In the genomic region with DNA sequence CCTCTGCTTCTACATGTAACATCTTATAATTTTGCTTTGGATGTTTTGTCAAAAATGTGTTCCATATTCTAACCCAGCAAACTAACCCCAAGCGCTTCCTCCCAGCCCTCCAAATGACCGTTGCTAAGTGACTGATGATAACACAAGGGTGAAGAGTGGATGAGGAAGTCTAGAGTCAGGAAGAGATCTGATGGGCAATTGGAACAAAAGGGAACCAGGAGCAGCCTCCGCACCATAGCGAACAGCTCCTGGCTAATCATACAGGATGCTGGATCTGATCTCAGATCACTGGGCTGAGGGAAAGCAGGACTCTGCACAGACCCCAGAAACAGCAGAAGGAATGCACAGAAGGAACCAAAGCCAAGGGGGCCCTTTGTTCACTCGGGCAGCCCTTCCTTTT, we compare ENCODE assay signal across 22 mouse cellular contexts.
A peak's percentile ranks its signal among the peaks of the same experiment; 100 is the strongest.
DNase-seq lines count a peak whose midpoint lies in the region; ATAC-seq and TF ChIP-seq lines count a peak whose summit lies in the region.
"Had no signal": no experiment of that assay in that cellular context is flagged by ENCODE, and none has a peak within 500 bp of the region (broad histone marks: within the 10 kb centered on the region; RNA-seq: fewer than 3 reads in every experiment).

No protein-coding gene starts in this region.

- TF ChIP-seq RAD21 in MEL (IDR thresholded peaks at IDR 0.05; ENCODE audit: low read depth, low read length) = no peak

- peak overlapping the region; percentile 30 for H3K4me2 ChIP-seq in heart, embryonic 13.5 days
- H3K4me2 ChIP-seq: embryonic facial prominence, embryonic 15.5 days; hindbrain, embryonic 15.5 days; kidney, embryonic 15.5 days had no signal

- 0 out of 2 replicates have a peak, but pooled peaks have one; percentile 19 for ATAC-seq in heart, embryonic 13.5 days (ENCODE audit: extremely low read depth, insufficient number of reproducible peaks, low FRiP score, low TSS enrichment)
- ATAC-seq in megakaryocyte progenitor cell, adult 5-6 weeks (replicated peaks; ENCODE audit: poor library complexity) = peak; percentile 58; the same call in 1 of the 2 replicates
- ATAC-seq: forebrain, embryonic 14.5 days; intestine, embryonic 16.5 days had no signal

- H3K27ac ChIP-seq in heart, embryonic 13.5 days (replicated peaks) = no peak overlapping the region; the same call in 1 of the 2 replicates
- no peak overlapping the region for H3K27ac ChIP-seq in MEL (ENCODE audit: control insufficient read depth, low read depth, low read length)
- H3K27ac ChIP-seq: embryonic facial prominence, embryonic 15.5 days; forebrain, embryonic 10.5 days; gastrocnemius, adult 2 months; heart, embryonic 10.5 days; hindbrain, embryonic 15.5 days; kidney, embryonic 15.5 days had no signal

- no peak for TF ChIP-seq CTCF in MEL (IDR thresholded peaks at IDR 0.05 in 2 of 3, conservative IDR thresholded peaks at IDR 0.05 in 1 of 3; ENCODE audit: control insufficient read depth in 1 of 3, insufficient read depth in 1 of 3, low read depth in 2 of 3, low read length in 3 of 3, poor library complexity in 1 of 3, severe bottlenecking in 1 of 3)

- no peaks in the 10 kb centered on the region for H3K27me3 ChIP-seq in heart, embryonic 13.5 days (replicated peaks)
- no peaks in the 10 kb centered on the region for H3K27me3 ChIP-seq in MEL (ENCODE audit: control insufficient read depth in 1 of 2, insufficient read depth in 2 of 2, low read length in 2 of 2)
- H3K27me3 ChIP-seq: embryonic facial prominence, embryonic 15.5 days; hindbrain, embryonic 15.5 days; kidney, embryonic 15.5 days had no signal

- no peak for TF ChIP-seq EP300 in MEL (IDR thresholded peaks at IDR 0.05; ENCODE audit: low read depth in 1 of 2, low read length in 2 of 2)

- no peak overlapping the region for H3K4me3 ChIP-seq in heart, embryonic 13.5 days
- no peak overlapping the region for H3K4me3 ChIP-seq in MEL (ENCODE audit: control insufficient read depth in 1 of 2, insufficient read depth in 1 of 2, low read depth in 2 of 2, low read length in 2 of 2)
- H3K4me3 ChIP-seq: embryonic facial prominence, embryonic 15.5 days; erythroblast, embryonic 14.5 days; forebrain, embryonic 10.5 days; gastrocnemius, adult 2 months; heart, embryonic 10.5 days; hindbrain, embryonic 15.5 days; kidney, embryonic 15.5 days had no signal

- no peaks in the 10 kb centered on the region for H3K9me3 ChIP-seq in heart, embryonic 13.5 days
- no peaks in the 10 kb centered on the region for H3K9me3 ChIP-seq in MEL (replicated peaks; ENCODE audit: insufficient read depth, low read length)
- H3K9me3 ChIP-seq: embryonic facial prominence, embryonic 15.5 days; forebrain, embryonic 10.5 days; heart, embryonic 10.5 days; hindbrain, embryonic 15.5 days; kidney, embryonic 15.5 days had no signal

- DNase-seq in heart, postnatal 25 days (ENCODE audit: low spot score) = no peak
- DNase-seq in MEL (ENCODE audit: low read depth, low spot score) (peak; percentile 3), MEL-GATA-1-ER (ENCODE audit: extremely low read depth, low read depth) (peak; percentile 6)
- no peak for DNase-seq in urinary bladder, adult 18-20 months (ENCODE audit: low spot score in 2 of 2)
- DNase-seq: adrenal gland, postnatal 10 days; cerebellum, adult 11-12 months; cerebellum, adult 9-11 months; embryo, embryonic 11 days; gastrocnemius, adult 2 months; gastrocnemius, postnatal 25 days; heart, postnatal 14 days; kidney, adult 2 months had no signal

- no peak for TF ChIP-seq POLR2A in MEL (IDR thresholded peaks at IDR 0.05; ENCODE audit: control insufficient read depth in 1 of 2, insufficient read depth in 1 of 2, low read depth in 1 of 2, low read length in 2 of 2, poor library complexity in 1 of 2)

- peaks cover 40% of the 10 kb centered on the region for H3K4me1 ChIP-seq in heart, embryonic 13.5 days
- H3K4me1 ChIP-seq in MEL (ENCODE audit: control insufficient read depth in 1 of 2, insufficient read depth in 2 of 2, low read length in 2 of 2) = no peaks in the 10 kb centered on the region
- H3K4me1 ChIP-seq: embryonic facial prominence, embryonic 15.5 days; hindbrain, embryonic 15.5 days; kidney, embryonic 15.5 days had no signal

- H3K79me2 ChIP-seq in MEL (ENCODE audit: control insufficient read depth, insufficient read depth, low read length, poor library complexity) = no peaks in the 10 kb centered on the region

- H3K36me3 ChIP-seq in heart, embryonic 13.5 days = no peaks in the 10 kb centered on the region
- no peaks in the 10 kb centered on the region for H3K36me3 ChIP-seq in MEL (ENCODE audit: control insufficient read depth in 1 of 2, insufficient read depth in 2 of 2, low read length in 2 of 2)
- H3K36me3 ChIP-seq: embryonic facial prominence, embryonic 15.5 days; forebrain, embryonic 10.5 days; heart, embryonic 10.5 days; hindbrain, embryonic 15.5 days; kidney, embryonic 15.5 days had no signal

- WGBS in heart, embryonic 13.5 days = 19% methylated on average over 5 of the region's 5 CpGs

- no peak overlapping the region for H3K9ac ChIP-seq in heart, embryonic 13.5 days
- no peak overlapping the region for H3K9ac ChIP-seq in MEL (ENCODE audit: control insufficient read depth, low read depth, low read length, poor library complexity, severe bottlenecking)
- H3K9ac ChIP-seq: embryonic facial prominence, embryonic 15.5 days; hindbrain, embryonic 15.5 days; kidney, embryonic 15.5 days had no signal

- intact Hi-C loops in heart, postnatal 25 days (cut with DNase I) = no loop called here

TF ChIP-seq in MEL, 35 proteins besides CTCF, POLR2A, EP300 and RAD21:
- no peak for TF ChIP-seq USF2 (IDR thresholded peaks at IDR 0.05; ENCODE audit: borderline replicate concordance in 1 of 2, insufficient read depth in 1 of 2, low read depth in 1 of 2, low read length in 2 of 2)

Comparison
In these comparisons a context has a peak if more than half of its experiments do, and no peak if none do; other contexts are left out.
1. DNase-seq: peak in MEL (single experiment) and MEL-GATA-1-ER (single experiment); none in heart, postnatal 25 days (single experiment) and urinary bladder, adult 18-20 months (0 of 2).